Comparison of ENCODE assay signal across 8 mouse cellular contexts in the genomic region with DNA sequence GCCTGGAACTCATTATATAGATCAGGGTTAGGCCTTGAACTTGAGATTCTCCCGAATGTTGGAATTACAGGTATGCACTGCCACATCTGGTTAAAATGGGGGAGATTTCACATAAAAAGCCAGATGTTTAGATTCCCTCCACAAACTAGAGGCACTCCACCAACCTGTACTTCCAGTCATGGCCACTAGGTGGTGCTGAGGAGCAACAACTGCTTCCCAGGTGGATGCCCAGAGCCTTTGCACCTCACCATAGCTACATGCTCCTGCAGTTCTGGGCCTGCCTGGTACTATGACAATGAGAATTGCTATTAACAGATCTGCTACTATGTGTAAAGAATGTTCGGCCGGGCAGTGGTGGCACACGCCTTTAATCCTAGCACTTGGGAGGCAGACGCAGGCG. TPM values are rescaled to one million over a fixed set of nuclear protein-coding genes. Genes with fewer than 3 reads are reported as not detected.
DNase-seq lines count a peak whose midpoint lies in the region; ATAC-seq and TF ChIP-seq lines count a peak whose summit lies in the region.

No protein-coding gene starts in this region.

- H3K36me3 ChIP-seq in embryonic facial prominence, embryonic 13.5 days = no peaks in the 10 kb centered on the region
- H3K36me3 ChIP-seq in heart, embryonic 15.5 days = no peaks in the 10 kb centered on the region
- no peaks in the 10 kb centered on the region for H3K36me3 ChIP-seq in liver, embryonic 13.5 days
- H3K36me3 ChIP-seq in neural tube, embryonic 14.5 days (ENCODE audit: control insufficient read depth, insufficient read depth, low read length) = no peaks in the 10 kb centered on the region

- no peaks in the 10 kb centered on the region; the same call in 1 of the 2 replicates for H3K27me3 ChIP-seq in embryonic facial prominence, embryonic 13.5 days
- H3K27me3 ChIP-seq in heart, embryonic 15.5 days = peaks cover 12% of the 10 kb centered on the region; the same call in 1 of the 2 replicates
- no peaks in the 10 kb centered on the region for H3K27me3 ChIP-seq in liver, embryonic 13.5 days
- no peaks in the 10 kb centered on the region for H3K27me3 ChIP-seq in neural tube, embryonic 14.5 days (ENCODE audit: control insufficient read depth, insufficient read depth, low read length)

- no peaks in the 10 kb centered on the region for H3K9me3 ChIP-seq in embryonic facial prominence, embryonic 13.5 days
- no peaks in the 10 kb centered on the region for H3K9me3 ChIP-seq in heart, embryonic 15.5 days (replicated peaks)
- no peaks in the 10 kb centered on the region for H3K9me3 ChIP-seq in liver, embryonic 13.5 days (replicated peaks)
- H3K9me3 ChIP-seq in neural tube, embryonic 14.5 days (ENCODE audit: control insufficient read depth, low read length) = no peaks in the 10 kb centered on the region

- TF ChIP-seq POLR2A in bone marrow, adult 2 months (IDR thresholded peaks at IDR 0.05; ENCODE audit: borderline replicate concordance, control insufficient read depth, low read depth, low read length) = no peak

- peak; percentile 56; the same call in 1 of the 2 replicates for ATAC-seq in embryonic facial prominence, embryonic 13.5 days (ENCODE audit: insufficient number of reproducible peaks, insufficient read depth, low FRiP score, low TSS enrichment, low read depth)
- ATAC-seq in heart, embryonic 15.5 days (replicated peaks; ENCODE audit: insufficient number of reproducible peaks, insufficient read depth, low FRiP score, low read depth) = 0 out of 2 replicates have a peak, but pooled peaks have one; percentile 37
- ATAC-seq in liver, embryonic 13.5 days (ENCODE audit: low read depth) = no peak
- peak; percentile 72 for ATAC-seq in neural tube, embryonic 14.5 days (ENCODE audit: low read depth)

- H3K4me3 ChIP-seq in bone marrow, adult 2 months (replicated peaks; ENCODE audit: control insufficient read depth, low read depth, low read length) = no peak overlapping the region
- H3K4me3 ChIP-seq in embryonic facial prominence, embryonic 13.5 days = no peak overlapping the region
- no peak overlapping the region for H3K4me3 ChIP-seq in heart, embryonic 15.5 days
- H3K4me3 ChIP-seq in liver, embryonic 13.5 days (replicated peaks) = no peak overlapping the region
- no peak overlapping the region for H3K4me3 ChIP-seq in neural tube, embryonic 14.5 days (ENCODE audit: low read depth, low read length)

- DNase-seq in CD4-positive, CD25-positive, alpha-beta regulatory T cell, adult 2 months (ENCODE audit: low read depth, low spot score) = peak; percentile 87
- peak; percentile 91 for DNase-seq in kidney, postnatal 10 days
- DNase-seq in liver, embryonic 13.5 days = peak; percentile 53
- DNase-seq in testis, postnatal 14 days (ENCODE audit: low spot score) = peak; percentile 70

- no peak overlapping the region for H3K4me2 ChIP-seq in embryonic facial prominence, embryonic 13.5 days
- H3K4me2 ChIP-seq in heart, embryonic 15.5 days = no peak overlapping the region
- no peak overlapping the region for H3K4me2 ChIP-seq in liver, embryonic 13.5 days
- no peak overlapping the region for H3K4me2 ChIP-seq in neural tube, embryonic 14.5 days (ENCODE audit: low read depth, low read length)

- no peak overlapping the region for H3K9ac ChIP-seq in embryonic facial prominence, embryonic 13.5 days
- no peak overlapping the region for H3K9ac ChIP-seq in heart, embryonic 15.5 days
- H3K9ac ChIP-seq in liver, embryonic 13.5 days = no peak overlapping the region
- H3K9ac ChIP-seq in neural tube, embryonic 14.5 days (replicated peaks; ENCODE audit: low read depth, low read length) = no peak overlapping the region

- no peaks in the 10 kb centered on the region for H3K4me1 ChIP-seq in bone marrow, adult 2 months (ENCODE audit: control insufficient read depth, insufficient read depth, low read length)
- H3K4me1 ChIP-seq in embryonic facial prominence, embryonic 13.5 days = peaks cover 7% of the 10 kb centered on the region
- peaks cover 3% of the 10 kb centered on the region; the same call in 1 of the 2 replicates for H3K4me1 ChIP-seq in heart, embryonic 15.5 days (replicated peaks)
- no peaks in the 10 kb centered on the region for H3K4me1 ChIP-seq in liver, embryonic 13.5 days (replicated peaks)
- H3K4me1 ChIP-seq in neural tube, embryonic 14.5 days (ENCODE audit: control insufficient read depth, insufficient read depth, low read length) = no peaks in the 10 kb centered on the region

- no peak overlapping the region for H3K27ac ChIP-seq in bone marrow, adult 2 months (ENCODE audit: control insufficient read depth, insufficient read depth, low read depth, low read length, poor library complexity)
- peak overlapping the region; percentile 48; the same call in 1 of the 2 replicates for H3K27ac ChIP-seq in embryonic facial prominence, embryonic 13.5 days
- no peak overlapping the region for H3K27ac ChIP-seq in heart, embryonic 15.5 days
- H3K27ac ChIP-seq in liver, embryonic 13.5 days = no peak overlapping the region
- H3K27ac ChIP-seq in neural tube, embryonic 14.5 days (ENCODE audit: low read depth, low read length) = no peak overlapping the region

- WGBS in bone marrow, adult 2 months = 56% methylated on average over 6 of the region's 6 CpGs
- WGBS in embryonic facial prominence, embryonic 13.5 days = 43% methylated on average over 6 of the region's 6 CpGs
- WGBS in heart, embryonic 15.5 days = 41% methylated on average over 6 of the region's 6 CpGs
- 45% methylated on average over 6 of the region's 6 CpGs for WGBS in liver, embryonic 13.5 days (ENCODE audit: insufficient replicate concordance)
- WGBS in neural tube, embryonic 14.5 days = 51% methylated on average over 6 of the region's 6 CpGs

- TF ChIP-seq CTCF in bone marrow, adult 2 months (IDR thresholded peaks at IDR 0.05; ENCODE audit: control insufficient read depth, insufficient read depth, low read length) = peak; percentile 97

RNA-seq across cellular contexts. Expression of a gene that starts 49.9 kb away (rescaled TPM):
- polyA plus RNA-seq in bone marrow, adult 2 months (2011; ENCODE audit: insufficient read depth, insufficient read length, low replicate concordance, missing spikeins) = 21.7 and 32.3 TPM in 2 replicates
- polyA plus RNA-seq in embryonic facial prominence, embryonic 13.5 days (2015; fragmentation: Nextera tagmentation; extraction: Ambion mirVana) = 5.5 and 7.7 TPM in 2 replicates
- 6.2 and 8.3 TPM in 2 replicates for polyA plus RNA-seq in heart, embryonic 15.5 days (2015; fragmentation: Nextera tagmentation; extraction: Ambion mirVana)
- 7.0 and 8.2 TPM in 2 replicates for polyA plus RNA-seq in liver, embryonic 13.5 days (2015; fragmentation: Nextera tagmentation; extraction: Ambion mirVana)
- 8.3 and 11.1 TPM in 2 replicates for polyA plus RNA-seq in neural tube, embryonic 14.5 days (2014; fragmentation: Nextera tagmentation; extraction: Ambion mirVana)
